Mouse (Mus musculus) right cerebral cortex, postnatal 14 days (tissue): ENCODE results near the gene Vmn1r50.
"Not testable (repeated sequence)": the region's sequence is repeated elsewhere in the genome, so short reads cannot be mapped to it uniquely, and the experiment has no call there.

Experiments used
- DNase-seq: peaks from one replicate; pipeline ENCODE4 v3.0.0; 2022

Gene Vmn1r50

DNA sequence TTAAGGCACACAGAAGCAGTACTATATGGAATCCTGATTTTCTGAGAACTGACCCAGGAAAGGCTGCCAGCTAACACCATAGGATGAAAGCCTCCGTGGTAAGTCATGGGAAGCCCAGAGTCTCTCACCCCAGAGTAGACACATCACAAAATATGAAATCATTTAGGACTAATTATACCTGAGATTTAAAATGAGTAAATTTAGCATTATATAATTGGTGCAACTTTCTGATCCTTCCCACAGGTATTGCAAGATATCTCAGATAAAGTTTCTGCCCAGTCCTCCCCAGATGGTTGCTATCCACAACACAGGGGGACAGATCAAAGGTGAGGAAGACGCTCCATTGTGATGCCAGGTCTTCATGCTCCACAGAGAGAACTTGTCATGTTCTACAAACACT, at the start of gene Vmn1r50:
Gene Vmn1r50 (plus strand): TSS at position 301 of the 400 bp plus-strand sequence.
- no peak for DNase-seq

DNA sequence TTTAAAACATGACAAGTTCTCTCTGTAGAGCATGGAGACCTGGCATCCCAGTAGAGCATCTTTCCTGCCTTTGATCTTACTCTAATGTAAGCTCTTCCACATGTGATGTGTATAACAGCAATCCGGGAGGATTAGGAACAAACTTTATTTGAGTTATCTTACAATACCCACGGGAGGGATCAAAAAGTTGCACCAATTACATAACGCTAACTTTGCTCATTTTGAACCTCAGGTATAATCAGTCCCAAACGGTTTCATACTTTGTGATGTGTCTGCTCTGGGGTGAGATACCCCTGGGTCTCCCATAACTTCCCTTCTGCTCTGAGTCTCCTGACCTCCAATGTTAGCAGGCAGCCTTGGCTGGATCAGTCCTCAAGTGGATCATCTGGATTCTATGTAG, 22.8 kb upstream of the Vmn1r50 start, which contains the start of gene Vmn1r49:
Gene Vmn1r49 (minus strand): TSS at position 101 of the 400 bp plus-strand sequence.
- no peak for DNase-seq

DNA sequence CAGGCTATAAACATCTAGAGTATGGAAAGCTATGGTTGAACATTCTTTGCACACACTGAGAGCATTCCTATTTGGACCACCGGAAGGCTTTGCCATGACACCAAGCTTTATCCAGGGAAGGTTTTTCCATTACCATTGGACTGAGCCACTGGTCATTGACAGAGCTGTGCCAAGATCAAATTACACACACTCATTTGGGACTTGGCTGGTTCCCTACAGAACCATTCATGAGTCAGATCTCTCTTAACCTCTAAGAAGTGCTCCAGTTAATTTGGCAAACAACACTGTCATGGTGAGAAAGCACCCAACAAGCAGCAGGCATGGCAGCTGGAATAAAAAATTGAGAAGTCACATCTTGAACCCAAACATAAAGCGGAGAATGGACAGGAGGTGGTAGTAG, 664 bp upstream of the Vmn1r50 start:
- no peak for DNase-seq

DNA sequence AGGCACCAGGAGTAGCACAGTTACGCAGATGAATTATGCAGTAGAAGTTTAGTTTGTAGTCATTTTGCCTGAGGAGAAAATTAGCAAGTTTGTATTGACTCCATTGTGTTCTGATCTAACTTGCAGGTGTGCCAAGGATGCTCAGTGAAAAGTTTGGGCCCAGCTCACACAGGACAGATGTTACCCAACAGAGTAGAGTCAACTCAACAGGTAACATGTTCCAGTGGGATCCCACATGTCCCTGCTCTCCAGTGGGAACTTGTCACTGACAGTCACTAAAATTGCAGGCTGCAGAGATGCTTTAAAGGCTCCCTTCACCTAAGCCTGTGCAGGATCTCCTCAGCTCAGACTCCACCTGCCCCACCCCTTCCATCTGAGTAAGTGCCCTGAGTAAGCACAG, 21.1 kb downstream of the Vmn1r50 start, which contains the start of gene Vmn1r51:
Gene Vmn1r51 (plus strand): TSS at position 301 of the 400 bp plus-strand sequence.
- DNase-seq: not testable (repeated sequence)
